ENCODE assay signal across 23 mouse cellular contexts in genomic region chr2:179519931-179520330, GRCm38 (mm10).
DNase-seq lines count a peak whose midpoint lies in the region; ATAC-seq lines count a peak whose summit lies in the region.
"Had no signal": no experiment of that assay in that cellular context is flagged by ENCODE, and none has a peak within 500 bp of the region (broad histone marks: within the 10 kb centered on the region; RNA-seq: fewer than 3 reads in every experiment).

No protein-coding gene starts in this region.

- DNase-seq in kidney, adult 9 months: no peak
- no peak for DNase-seq in right cerebral cortex, postnatal 25 days
- DNase-seq: adrenal gland, postnatal 36 days; cerebellum, adult 11-12 months; cerebellum, postnatal 14 days; gastrocnemius, adult 2 months; heart, postnatal 36 days; liver, embryonic 13.5 days; lung, adult 2 months; lung, postnatal 14 days; spleen, adult 18-20 months had no signal

- no peak overlapping the region for H3K4me2 ChIP-seq in forebrain, embryonic 12.5 days
- H3K4me2 ChIP-seq in forebrain, embryonic 13.5 days: no peak overlapping the region
- no peak overlapping the region for H3K4me2 ChIP-seq in kidney, embryonic 14.5 days (replicated peaks; ENCODE audit: low read depth, low read length)
- H3K4me2 ChIP-seq in midbrain, embryonic 16.5 days (ENCODE audit: low read length): no peak overlapping the region
- no peak overlapping the region for H3K4me2 ChIP-seq in midbrain, embryonic 13.5 days (replicated peaks)
- H3K4me2 ChIP-seq: embryonic facial prominence, embryonic 12.5 days; heart, embryonic 15.5 days; liver, embryonic 13.5 days; midbrain, embryonic 15.5 days had no signal

- H3K4me1 ChIP-seq in forebrain, embryonic 12.5 days: peaks cover 65% of the 10 kb centered on the region
- peaks cover 69% of the 10 kb centered on the region for H3K4me1 ChIP-seq in forebrain, embryonic 13.5 days
- H3K4me1 ChIP-seq in kidney, embryonic 14.5 days (ENCODE audit: control insufficient read depth, insufficient read depth, low read length): 0 out of 2 replicates have a peak, but pooled peaks cover 9% of the 10 kb centered on the region
- H3K4me1 ChIP-seq in midbrain, embryonic 16.5 days (ENCODE audit: control insufficient read depth, insufficient read depth, low read length): peaks cover 31% of the 10 kb centered on the region
- H3K4me1 ChIP-seq in midbrain, embryonic 13.5 days (replicated peaks): peaks cover 50% of the 10 kb centered on the region
- H3K4me1 ChIP-seq: heart, embryonic 15.5 days; liver, embryonic 13.5 days had no signal

- peak; percentile 37; the same call in 1 of the 2 replicates for ATAC-seq in forebrain, embryonic 12.5 days (ENCODE audit: low FRiP score)
- ATAC-seq in forebrain, embryonic 13.5 days: no peak
- ATAC-seq in kidney, embryonic 14.5 days (ENCODE audit: low FRiP score, low TSS enrichment): peak; percentile 37; the same call in 1 of the 2 replicates
- no peak for ATAC-seq in midbrain, embryonic 16.5 days
- no peak for ATAC-seq in midbrain, embryonic 13.5 days
- ATAC-seq: CD4-positive, CD25-positive, alpha-beta regulatory T cell, adult 4 months; midbrain, embryonic 15.5 days had no signal

- 0 out of 2 replicates have a peak overlapping the region, but pooled peaks have one; percentile 19 for H3K27ac ChIP-seq in forebrain, embryonic 12.5 days
- H3K27ac ChIP-seq in forebrain, embryonic 13.5 days: no peak overlapping the region; the same call in 1 of the 2 replicates
- no peak overlapping the region for H3K27ac ChIP-seq in kidney, embryonic 14.5 days (ENCODE audit: low read depth, low read length)
- 0 out of 2 replicates have a peak overlapping the region, but pooled peaks have one; percentile 28 for H3K27ac ChIP-seq in midbrain, embryonic 16.5 days (ENCODE audit: low read length)
- no peak overlapping the region for H3K27ac ChIP-seq in midbrain, embryonic 13.5 days
- H3K27ac ChIP-seq: embryonic facial prominence, embryonic 12.5 days; gastrocnemius, adult 2 months; heart, embryonic 15.5 days; kidney, postnatal 0 days; left cerebral cortex, adult 2 months; liver, embryonic 13.5 days; midbrain, embryonic 15.5 days had no signal

- no peak overlapping the region for H3K9ac ChIP-seq in forebrain, embryonic 12.5 days
- H3K9ac ChIP-seq in forebrain, embryonic 13.5 days: no peak overlapping the region
- no peak overlapping the region for H3K9ac ChIP-seq in kidney, embryonic 14.5 days (ENCODE audit: low read depth, low read length)
- no peak overlapping the region for H3K9ac ChIP-seq in midbrain, embryonic 16.5 days (ENCODE audit: low read depth, low read length)
- H3K9ac ChIP-seq in midbrain, embryonic 13.5 days (replicated peaks): no peak overlapping the region
- H3K9ac ChIP-seq: embryonic facial prominence, embryonic 12.5 days; heart, embryonic 15.5 days; liver, embryonic 13.5 days; midbrain, embryonic 15.5 days had no signal

- H3K4me3 ChIP-seq in forebrain, embryonic 12.5 days (replicated peaks): no peak overlapping the region
- H3K4me3 ChIP-seq in forebrain, embryonic 13.5 days: no peak overlapping the region
- no peak overlapping the region for H3K4me3 ChIP-seq in kidney, embryonic 14.5 days (ENCODE audit: low read length)
- no peak overlapping the region for H3K4me3 ChIP-seq in midbrain, embryonic 16.5 days (ENCODE audit: low read depth, low read length)
- no peak overlapping the region for H3K4me3 ChIP-seq in midbrain, embryonic 13.5 days (replicated peaks)
- H3K4me3 ChIP-seq: embryonic facial prominence, embryonic 12.5 days; erythroblast, embryonic 14.5 days; gastrocnemius, adult 2 months; heart, embryonic 15.5 days; left cerebral cortex, adult 2 months; liver, embryonic 13.5 days; midbrain, embryonic 15.5 days had no signal

- 18% methylated on average over 7 of the region's 7 CpGs for WGBS in forebrain, embryonic 12.5 days
- whole genome bisulfite sequencing in forebrain, embryonic 13.5 days: 20% methylated on average over 7 of the region's 7 CpGs
- 28% methylated on average over 7 of the region's 7 CpGs for WGBS in kidney, embryonic 14.5 days
- 30% methylated on average over 7 of the region's 7 CpGs for WGBS in midbrain, embryonic 16.5 days
- 22% methylated on average over 7 of the region's 7 CpGs for WGBS in midbrain, embryonic 13.5 days

- H3K27me3 ChIP-seq in forebrain, embryonic 12.5 days: peaks cover 4% of the 10 kb centered on the region; the same call in 1 of the 2 replicates
- H3K27me3 ChIP-seq in forebrain, embryonic 13.5 days: no peaks in the 10 kb centered on the region
- H3K27me3 ChIP-seq in kidney, embryonic 14.5 days (ENCODE audit: control insufficient read depth, insufficient read depth, low read length): no peaks in the 10 kb centered on the region
- no peaks in the 10 kb centered on the region; the same call in 1 of the 2 replicates for H3K27me3 ChIP-seq in midbrain, embryonic 16.5 days (ENCODE audit: control insufficient read depth, insufficient read depth, low read depth, low read length)
- peaks cover 14% of the 10 kb centered on the region; the same call in 1 of the 2 replicates for H3K27me3 ChIP-seq in midbrain, embryonic 13.5 days
- H3K27me3 ChIP-seq: embryonic facial prominence, embryonic 12.5 days; liver, embryonic 13.5 days had no signal

- no peaks in the 10 kb centered on the region for H3K9me3 ChIP-seq in forebrain, embryonic 12.5 days
- H3K9me3 ChIP-seq in forebrain, embryonic 13.5 days (replicated peaks): no peaks in the 10 kb centered on the region
- no peaks in the 10 kb centered on the region for H3K9me3 ChIP-seq in kidney, embryonic 14.5 days (ENCODE audit: control insufficient read depth, low read length)
- no peaks in the 10 kb centered on the region for H3K9me3 ChIP-seq in midbrain, embryonic 16.5 days (replicated peaks; ENCODE audit: control insufficient read depth, low read length, poor library complexity, severe bottlenecking)
- H3K9me3 ChIP-seq in midbrain, embryonic 13.5 days: no peaks in the 10 kb centered on the region
- H3K9me3 ChIP-seq: embryonic facial prominence, embryonic 12.5 days; heart, embryonic 15.5 days; midbrain, embryonic 15.5 days had no signal

- H3K36me3 ChIP-seq in forebrain, embryonic 12.5 days (replicated peaks): no peaks in the 10 kb centered on the region
- no peaks in the 10 kb centered on the region; the same call in 1 of the 2 replicates for H3K36me3 ChIP-seq in forebrain, embryonic 13.5 days (ENCODE audit: poor library complexity, severe bottlenecking)
- H3K36me3 ChIP-seq in kidney, embryonic 14.5 days (ENCODE audit: control insufficient read depth, insufficient read depth, low read length): no peaks in the 10 kb centered on the region
- no peaks in the 10 kb centered on the region for H3K36me3 ChIP-seq in midbrain, embryonic 16.5 days (ENCODE audit: control insufficient read depth, insufficient read depth, low read length)
- H3K36me3 ChIP-seq in midbrain, embryonic 13.5 days: no peaks in the 10 kb centered on the region
- H3K36me3 ChIP-seq: embryonic facial prominence, embryonic 12.5 days; heart, embryonic 15.5 days; liver, embryonic 13.5 days; midbrain, embryonic 15.5 days had no signal

Comparison
In these comparisons a context has a peak if more than half of its experiments do, and no peak if none do; other contexts are left out.
1. ATAC-seq: peak in forebrain, embryonic 12.5 days (single experiment) and kidney, embryonic 14.5 days (single experiment); none in forebrain, embryonic 13.5 days (single experiment), midbrain, embryonic 16.5 days (single experiment) and midbrain, embryonic 13.5 days (single experiment).
2. H3K27ac ChIP-seq: peak in forebrain, embryonic 12.5 days (single experiment) and midbrain, embryonic 16.5 days (single experiment); none in forebrain, embryonic 13.5 days (single experiment), kidney, embryonic 14.5 days (single experiment) and midbrain, embryonic 13.5 days (single experiment).